Mouse (Mus musculus) bone marrow macrophage, adult 2 months (primary cell): ENCODE data around the gene Hoxa5.

Source experiments
- CTCF ChIP-seq: IDR thresholded peaks from 2 replicates; pipeline ENCODE4 v1.5.1; 2012; ENCODE audit warnings: low read depth, mild to moderate bottlenecking, low read length, moderate library complexity
- POLR2A ChIP-seq: IDR thresholded peaks from 2 replicates; pipeline ENCODE4 v1.6.1; 2012; ENCODE audit warnings: mild to moderate bottlenecking, low read depth, low read length, borderline replicate concordance

DNA sequence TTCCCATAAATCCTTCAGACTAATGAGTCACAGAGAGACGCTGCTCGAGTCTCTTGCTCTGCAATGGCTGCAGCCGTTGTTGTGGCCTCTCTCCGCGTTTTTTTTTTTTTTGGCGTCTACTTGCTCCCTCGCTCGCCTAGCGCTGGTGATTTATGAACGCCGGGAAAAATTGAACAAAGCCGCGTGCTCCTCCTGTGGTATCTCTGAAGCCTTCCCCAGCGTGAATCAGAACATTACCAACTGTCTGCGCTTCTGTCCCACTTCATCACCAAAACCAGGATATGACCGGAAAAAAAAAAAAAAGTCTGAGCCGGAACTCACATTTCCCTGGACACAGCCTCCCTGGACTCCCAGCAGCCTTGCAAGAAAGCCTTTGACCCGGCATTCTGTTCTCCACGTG lies 19.2 kb downstream of the Hoxa5 start:
- no peak for TF ChIP-seq CTCF
- no peak for TF ChIP-seq POLR2A
